Mouse (Mus musculus) kidney, adult 2 months (tissue): Measurements from ENCODE around the gene Wdr37.

ENCODE experiments used
- CTCF ChIP-seq: fragments of 200-500 bp; conservative IDR thresholded peaks from 2 replicates; pipeline ENCODE4 v1.5.1; 2011; ENCODE audit warnings: low read depth, mild to moderate bottlenecking, control low read depth, low read length, moderate library complexity, mixed read lengths; ENCODE audit not compliant: insufficient read depth, insufficient read length
- POLR2A ChIP-seq: fragments of 200-500 bp; IDR thresholded peaks from one replicate; pipeline ENCODE4 v1.6.1; 2011; ENCODE audit warnings: low read depth, low read length, control low read depth

- TF ChIP-seq CTCF (no peak), POLR2A (no peak)
Measured at GRCm38 (mm10) chr13:8793217-8793616, 78.5 kb downstream of the Wdr37 start.
